Mouse (Mus musculus) erythroblast, adult 5-6 weeks (primary cell): ENCODE results near the gene Fam189b. TPM values are rescaled to one million over a fixed set of nuclear protein-coding genes. Genes with fewer than 3 reads are reported as not detected.
"Not testable (repeated sequence)": the region's sequence is repeated elsewhere in the genome, so short reads cannot be mapped to it uniquely, and the experiment has no call there.

ENCODE experiments used
- ATAC-seq: replicated peaks from 2 replicates; pipeline ENCODE4 v1.8.0; 2016; ENCODE audit warnings: moderate number of reproducible peaks, mild to moderate bottlenecking, moderate TSS enrichment, inconsistent platforms; ENCODE audit not compliant: poor library complexity, low FRiP score, severe bottlenecking
- total RNA-seq, 2 experiments: library from RNA; stranded (forward) in 1 of 2; stranded (reverse) in 1 of 2; fragments of 150-400 nt in 1 of 2; fragments of 200-764, 138-1000 nt in 1 of 2; gene quantifications; 2 replicates each; pipeline versions ENCODE4 v1.2.3 to v1.2.4; 2015 to 2017; ENCODE audit warnings: low replicate concordance in 2 of 2

The Fam189b gene
- total RNA-seq, 2 experiments from 2014 or later, result 1.8 to 18.6 TPM

GRCm38 (mm10) chr3:89195979-89196877 lies 13.3 kb downstream of the Fam189b start:
- peak; percentile 95 for ATAC-seq

- ATAC-seq, result no peak
Measured at GRCm38 (mm10) chr3:89199839-89200238, 16.9 kb downstream of the Fam189b start.

- ATAC-seq, result peak; percentile 89
Measured at GRCm38 (mm10) chr3:89202253-89203141, 19.6 kb downstream of the Fam189b start, which contains the start of gene Gba. Gba (plus strand) TSS chr3:89202928.

- peak; percentile 24; the same call in 1 of the 2 replicates for ATAC-seq
Measured at GRCm38 (mm10) chr3:89203142-89203514, 20.2 kb downstream of the Fam189b start.

- ATAC-seq, result no peak
Measured at GRCm38 (mm10) chr3:89206079-89206478, 23.1 kb downstream of the Fam189b start.

- no peak for ATAC-seq
Measured at GRCm38 (mm10) chr3:89206695-89207094, 23.8 kb downstream of the Fam189b start.

GRCm38 (mm10) chr3:89208075-89208657 lies 25.2 kb downstream of the Fam189b start:
- no peak for ATAC-seq

GRCm38 (mm10) chr3:89208736-89209135 lies 25.8 kb downstream of the Fam189b start:
- ATAC-seq, result no peak

GRCm38 (mm10) chr3:89209731-89210130 lies 26.8 kb downstream of the Fam189b start:
- ATAC-seq, result no peak

- no peak for ATAC-seq
Measured at GRCm38 (mm10) chr3:89210162-89210561, 27.2 kb downstream of the Fam189b start.

- ATAC-seq, result no peak
Measured at GRCm38 (mm10) chr3:89210731-89211130, 27.8 kb downstream of the Fam189b start.

- ATAC-seq, result peak; percentile 90
Measured at GRCm38 (mm10) chr3:89213803-89214530, 31.0 kb downstream of the Fam189b start.

- ATAC-seq, result no peak
Measured at GRCm38 (mm10) chr3:89214681-89215411, 31.9 kb downstream of the Fam189b start, which contains the start of gene Thbs3. Thbs3 (plus strand) TSS chr3:89215180.

- peak; percentile 69 for ATAC-seq
Measured at GRCm38 (mm10) chr3:89215853-89216252, 32.9 kb downstream of the Fam189b start.

GRCm38 (mm10) chr3:89216407-89216806 lies 33.5 kb downstream of the Fam189b start:
- ATAC-seq, result not testable (repeated sequence)

GRCm38 (mm10) chr3:89218271-89218670 lies 35.3 kb downstream of the Fam189b start:
- ATAC-seq, result no peak

- no peak for ATAC-seq
Measured at GRCm38 (mm10) chr3:89219546-89219945, 36.6 kb downstream of the Fam189b start.

GRCm38 (mm10) chr3:89221167-89221566 lies 38.2 kb downstream of the Fam189b start:
- no peak for ATAC-seq

- no peak for ATAC-seq
Measured at GRCm38 (mm10) chr3:89224796-89225195, 41.9 kb downstream of the Fam189b start.
